Mouse (Mus musculus) thymus, postnatal 36 days (tissue): ENCODE results near the gene Ccdc152.

Experiments
- DNase-seq, 2 experiments: peaks; one replicate each; pipeline ENCODE4 v3.0.0; 2022; ENCODE audit warnings: mixed read lengths in 2 of 2

Gene Ccdc152

GRCm38 (mm10) chr15:3303426-3303825, at the start of gene Ccdc152:
Ccdc152 (minus strand) TSS chr15:3303526.
- DNase-seq, result no peak

- DNase-seq, result no peak
Observed at GRCm38 (mm10) chr15:3349306-3350064, 46.2 kb upstream of the Ccdc152 start.

- no peak for DNase-seq
Observed at GRCm38 (mm10) chr15:3346682-3347081, 43.4 kb upstream of the Ccdc152 start.

- no peak for DNase-seq
Observed at GRCm38 (mm10) chr15:3344555-3344954, 41.2 kb upstream of the Ccdc152 start.

- DNase-seq, result no peak
Observed at GRCm38 (mm10) chr15:3341806-3342582, 38.7 kb upstream of the Ccdc152 start.

- DNase-seq, result no peak
Observed at GRCm38 (mm10) chr15:3339847-3340246, 36.5 kb upstream of the Ccdc152 start.

- no peak for DNase-seq
Observed at GRCm38 (mm10) chr15:3332517-3332916, 29.2 kb upstream of the Ccdc152 start.

GRCm38 (mm10) chr15:3331813-3332212, 28.5 kb upstream of the Ccdc152 start:
- no peak for DNase-seq

- DNase-seq, result no peak
Observed at GRCm38 (mm10) chr15:3330291-3330690, 27.0 kb upstream of the Ccdc152 start.

GRCm38 (mm10) chr15:3323041-3323440, 19.7 kb upstream of the Ccdc152 start:
- DNase-seq, result no peak

GRCm38 (mm10) chr15:3319929-3320328, 16.6 kb upstream of the Ccdc152 start:
- no peak for DNase-seq

GRCm38 (mm10) chr15:3316617-3317016, 13.3 kb upstream of the Ccdc152 start:
- DNase-seq, result no peak

- no peak for DNase-seq
Observed at GRCm38 (mm10) chr15:3312937-3313336, 9.6 kb upstream of the Ccdc152 start.

GRCm38 (mm10) chr15:3309856-3310255, 6.5 kb upstream of the Ccdc152 start:
- no peak for DNase-seq

GRCm38 (mm10) chr15:3300361-3301100, 2.8 kb downstream of the Ccdc152 start:
- no peak for DNase-seq

- DNase-seq, result no peak
Observed at GRCm38 (mm10) chr15:3297615-3298014, 5.7 kb downstream of the Ccdc152 start.

- DNase-seq, result no peak
Observed at GRCm38 (mm10) chr15:3295986-3296385, 7.3 kb downstream of the Ccdc152 start.

GRCm38 (mm10) chr15:3293477-3293876, 9.8 kb downstream of the Ccdc152 start:
- no peak for DNase-seq

- DNase-seq, result no peak
Observed at GRCm38 (mm10) chr15:3290435-3290834, 12.9 kb downstream of the Ccdc152 start.

- DNase-seq, result no peak
Observed at GRCm38 (mm10) chr15:3286032-3286431, 17.3 kb downstream of the Ccdc152 start.

- no peak for DNase-seq
Observed at GRCm38 (mm10) chr15:3281737-3282136, 21.6 kb downstream of the Ccdc152 start.

- no peak for DNase-seq
Observed at GRCm38 (mm10) chr15:3281216-3281615, 22.1 kb downstream of the Ccdc152 start.

- DNase-seq, result no peak
Observed at GRCm38 (mm10) chr15:3279242-3279641, 24.1 kb downstream of the Ccdc152 start.
